Mouse (Mus musculus) heart, postnatal 0 days (tissue): ENCODE results near the gene Cpm.

Experiments
- CTCF ChIP-seq: IDR thresholded peaks from 2 replicates; pipeline ENCODE4 v1.5.1; 2016; ENCODE audit warnings: antibody characterized with exemption, control low read depth, low read depth
- EP300 ChIP-seq: IDR thresholded peaks from 2 replicates; pipeline ENCODE4 v1.6.1; 2016; ENCODE audit warnings: antibody characterized with exemption, low read depth

DNA sequence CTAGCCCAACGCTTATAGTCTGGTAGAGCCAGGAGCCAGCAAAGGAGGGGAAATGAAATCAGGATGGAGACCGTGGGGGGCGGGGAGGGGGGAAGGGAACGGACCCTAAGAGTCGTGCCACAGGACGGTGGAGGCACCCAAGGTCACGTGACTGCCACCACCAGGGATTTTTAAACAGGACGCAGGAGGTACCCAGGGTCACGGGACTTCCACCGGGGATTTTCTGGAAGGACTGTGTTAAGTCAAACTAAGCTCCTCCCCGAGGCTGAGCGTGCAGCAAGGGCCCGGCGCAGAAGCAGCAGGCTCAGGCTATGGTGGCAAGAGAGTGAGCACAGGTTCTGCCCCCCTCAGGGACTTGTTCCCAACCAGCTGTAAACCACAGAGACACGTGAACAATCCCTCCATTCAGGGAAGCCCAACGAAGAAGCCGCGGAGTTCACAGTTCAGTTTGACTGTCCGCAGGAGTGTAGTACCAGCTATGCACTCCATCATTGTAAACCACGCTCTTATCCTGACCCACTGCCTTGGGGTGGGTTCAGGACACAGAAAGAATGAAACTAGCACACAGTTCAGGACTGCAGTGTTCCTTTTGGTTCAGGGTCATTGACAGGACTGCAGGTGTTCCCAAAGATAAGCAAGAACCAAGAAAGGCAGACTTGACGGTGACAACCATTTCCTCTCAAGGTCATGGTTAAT lies 10.7 kb downstream of the Cpm start:
- no peak for TF ChIP-seq CTCF
- no peak for TF ChIP-seq EP300
